Comparison of ENCODE assay signal across 9 mouse cellular contexts in the genomic region with DNA sequence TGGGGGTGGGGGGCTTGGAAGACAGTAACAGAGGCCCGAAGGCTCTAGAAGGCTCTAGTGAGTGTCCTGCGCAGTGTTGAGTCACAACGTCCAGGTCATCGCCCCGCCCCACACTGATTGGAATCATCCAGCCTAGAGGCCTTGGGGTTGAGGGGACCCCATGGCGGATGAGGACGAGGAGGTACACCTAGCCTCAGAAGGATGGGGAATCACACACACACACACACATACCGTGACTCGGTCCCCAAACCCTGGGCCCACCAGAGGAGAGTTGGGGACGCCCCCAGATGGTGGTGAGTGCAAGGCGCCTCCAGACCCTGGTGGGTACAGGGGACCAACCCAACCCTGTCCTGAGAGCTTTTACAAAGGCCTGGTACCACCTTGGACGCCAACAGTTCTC. TPM values are rescaled to one million over a fixed set of nuclear protein-coding genes. Genes with fewer than 3 reads are reported as not detected.
DNase-seq lines count a peak whose midpoint lies in the region; ATAC-seq and TF ChIP-seq lines count a peak whose summit lies in the region.
"Had no signal": no experiment of that assay in that cellular context is flagged by ENCODE, and none has a peak within 500 bp of the region (broad histone marks: within the 10 kb centered on the region; RNA-seq: fewer than 3 reads in every experiment).

No protein-coding gene starts in this region.

- no peak for TF ChIP-seq CTCF in lung, postnatal 0 days (IDR thresholded peaks at IDR 0.05)

- no peaks in the 10 kb centered on the region for H3K9me3 ChIP-seq in lung, postnatal 0 days (ENCODE audit: low read length)
- no peaks in the 10 kb centered on the region for H3K9me3 ChIP-seq in hindbrain, embryonic 11.5 days (ENCODE audit: control insufficient read depth, low read length)
- H3K9me3 ChIP-seq in midbrain, embryonic 14.5 days (ENCODE audit: control insufficient read depth, low read length), result no peaks in the 10 kb centered on the region

- H3K9ac ChIP-seq in lung, postnatal 0 days (replicated peaks; ENCODE audit: low read depth), result peak overlapping the region; percentile 29; the same call in 1 of the 2 replicates
- peak overlapping the region; percentile 68 for H3K9ac ChIP-seq in hindbrain, embryonic 11.5 days (ENCODE audit: low read depth, low read length)
- H3K9ac ChIP-seq in midbrain, embryonic 14.5 days (replicated peaks; ENCODE audit: low read length), result peak overlapping the region; percentile 77

- ATAC-seq in frontal cortex, adult (ENCODE audit: low TSS enrichment), result 0 out of 2 replicates have a peak, but pooled peaks have one; percentile 21
- peak; percentile 55 for ATAC-seq in lung, postnatal 0 days
- ATAC-seq in hindbrain, embryonic 11.5 days (ENCODE audit: low FRiP score), result peak; percentile 68
- peak; percentile 68; the same call in 1 of the 2 replicates for ATAC-seq in midbrain, embryonic 14.5 days (ENCODE audit: low FRiP score, low TSS enrichment)

- H3K4me1 ChIP-seq in lung, postnatal 0 days (ENCODE audit: insufficient read depth, low read depth, low read length), result no peaks in the 10 kb centered on the region
- H3K4me1 ChIP-seq in hindbrain, embryonic 11.5 days (replicated peaks; ENCODE audit: control insufficient read depth, insufficient read depth, low read length), result no peaks in the 10 kb centered on the region; the same call in 1 of the 2 replicates
- H3K4me1 ChIP-seq in midbrain, embryonic 14.5 days (ENCODE audit: control insufficient read depth, insufficient read depth, low read length), result peaks cover 10% of the 10 kb centered on the region; the same call in 1 of the 2 replicates

- H3K27me3 ChIP-seq in lung, postnatal 0 days (replicated peaks; ENCODE audit: insufficient read depth, low read length), result no peaks in the 10 kb centered on the region
- peaks cover 8% of the 10 kb centered on the region for H3K27me3 ChIP-seq in hindbrain, embryonic 11.5 days (ENCODE audit: control insufficient read depth, insufficient read depth, low read length)
- H3K27me3 ChIP-seq in midbrain, embryonic 14.5 days (ENCODE audit: control insufficient read depth, insufficient read depth, low read length), result no peaks in the 10 kb centered on the region
- H3K27me3 ChIP-seq: CH12.LX had no signal

- TF ChIP-seq EP300 in lung, postnatal 0 days (IDR thresholded peaks at IDR 0.05), result no peak

- H3K36me3 ChIP-seq in lung, postnatal 0 days (ENCODE audit: insufficient read depth, low read length), result no peaks in the 10 kb centered on the region
- no peaks in the 10 kb centered on the region for H3K36me3 ChIP-seq in hindbrain, embryonic 11.5 days (ENCODE audit: control insufficient read depth, insufficient read depth, low read length)
- H3K36me3 ChIP-seq in midbrain, embryonic 14.5 days (ENCODE audit: control insufficient read depth, insufficient read depth, low read length), result peaks cover 10% of the 10 kb centered on the region; the same call in 1 of the 2 replicates

- intact Hi-C loops in left cerebral cortex, postnatal 10 days (cut with DNase I), result no loop called here

- WGBS in lung, postnatal 0 days, result 10% methylated on average over 11 of the region's 12 CpGs
- WGBS in hindbrain, embryonic 11.5 days, result 3% methylated on average over 12 of the region's 12 CpGs
- WGBS in midbrain, embryonic 14.5 days, result 10% methylated on average over 12 of the region's 12 CpGs

- H3K27ac ChIP-seq in lung, postnatal 0 days (ENCODE audit: low read length), result no peak overlapping the region
- no peak overlapping the region for H3K27ac ChIP-seq in hindbrain, embryonic 11.5 days (ENCODE audit: low read depth, low read length)
- peak overlapping the region; percentile 84 for H3K27ac ChIP-seq in midbrain, embryonic 14.5 days (replicated peaks; ENCODE audit: low read depth, low read length)

- DNase-seq in frontal cortex, postnatal 14 days (ENCODE audit: low spot score in 2 of 2), result no peak
- DNase-seq in lung, postnatal 0 days (ENCODE audit: low spot score), result no peak
- no peak for DNase-seq in lung, postnatal 36 days
- peak; percentile 37 for DNase-seq in hindbrain, embryonic 11.5 days (ENCODE audit: low spot score)
- peak; percentile 61 for DNase-seq in midbrain, embryonic 14.5 days
- no peak for DNase-seq in spleen, postnatal 4 days (ENCODE audit: low spot score in 2 of 2)
- DNase-seq in left cerebral cortex, postnatal 10 days (ENCODE audit: extremely low spot score in 1 of 2, low spot score in 2 of 2), result no peak

- peak overlapping the region; percentile 95 for H3K4me2 ChIP-seq in lung, postnatal 0 days (replicated peaks; ENCODE audit: low read depth, low read length)
- H3K4me2 ChIP-seq in hindbrain, embryonic 11.5 days (replicated peaks; ENCODE audit: low read depth, low read length), result peak overlapping the region; percentile 91
- H3K4me2 ChIP-seq in midbrain, embryonic 14.5 days (ENCODE audit: low read length), result peak overlapping the region; percentile 72

- H3K4me3 ChIP-seq in lung, postnatal 0 days (ENCODE audit: low read depth, low read length), result peak overlapping the region; percentile 53
- peak overlapping the region; percentile 58 for H3K4me3 ChIP-seq in hindbrain, embryonic 11.5 days (ENCODE audit: low read depth, low read length)
- peak overlapping the region; percentile 57 for H3K4me3 ChIP-seq in midbrain, embryonic 14.5 days (replicated peaks; ENCODE audit: low read depth, low read length)

RNA-seq across cellular contexts. Expression of a gene that starts 20.7 kb away (rescaled TPM):
- 14.4 and 16.5 TPM in 2 replicates for polyA plus RNA-seq in lung, postnatal 0 days (2015; fragmentation: Nextera tagmentation; extraction: Ambion mirVana)
- 19.9 and 26.4 TPM in 2 replicates for polyA plus RNA-seq in hindbrain, embryonic 11.5 days (2014; fragmentation: Nextera tagmentation; extraction: Ambion mirVana)
- 169 and 190 TPM in 2 replicates for polyA plus RNA-seq in midbrain, embryonic 14.5 days (2014; fragmentation: Nextera tagmentation; extraction: Ambion mirVana)
- 100 to 1,000 TPM; 499 to 505 TPM for total RNA-seq in left cerebral cortex, postnatal 10 days (2021)
- total RNA-seq: CH12.LX had no signal

RNA-seq across cellular contexts. Expression of a gene that starts 20.9 kb away (rescaled TPM):
- 2.7 and 2.8 TPM in 2 replicates for polyA plus RNA-seq in lung, postnatal 0 days (2015; fragmentation: Nextera tagmentation; extraction: Ambion mirVana)
- 5.3 and 7.2 TPM in 2 replicates for polyA plus RNA-seq in hindbrain, embryonic 11.5 days (2014; fragmentation: Nextera tagmentation; extraction: Ambion mirVana)
- 2.9 and 4.0 TPM in 2 replicates for polyA plus RNA-seq in midbrain, embryonic 14.5 days (2014; fragmentation: Nextera tagmentation; extraction: Ambion mirVana)
- total RNA-seq in left cerebral cortex, postnatal 10 days (2021), result 1 to 10 TPM; 6.3 to 6.7 TPM

Comparison
In these comparisons a context has a peak if more than half of its experiments do, and no peak if none do; other contexts are left out.
1. DNase-seq: peak in hindbrain, embryonic 11.5 days (single experiment) and midbrain, embryonic 14.5 days (single experiment); none in frontal cortex, postnatal 14 days (0 of 2), lung, postnatal 0 days (single experiment), lung, postnatal 36 days (single experiment), spleen, postnatal 4 days (0 of 2) and left cerebral cortex, postnatal 10 days (0 of 2).
2. Peak in every context shown above with its lines, with median percentiles within 50 percentile points of each other: ATAC-seq, H3K4me2 ChIP-seq, H3K4me3 ChIP-seq and H3K9ac ChIP-seq.